Mouse (Mus musculus): Measurements from ENCODE around the gene Zg16. TPM values are rescaled to one million over a fixed set of nuclear protein-coding genes. Genes with fewer than 3 reads are reported as not detected.

Gene Zg16
- polyA plus RNA-seq, 1 experiment from 2014 or later: not detected

- WGBS: 59% methylated on average over 7 of the region's 7 CpGs
- H3K36me3 ChIP-seq (ENCODE audit: control insufficient read depth, insufficient read depth, low read length): no peaks in the 10 kb centered on the region
- no peak overlapping the region for H3K4me3 ChIP-seq (ENCODE audit: low read depth, low read length)
- H3K9me3 ChIP-seq (replicated peaks; ENCODE audit: control insufficient read depth, low read length, poor library complexity, severe bottlenecking): no peaks in the 10 kb centered on the region
- no peaks in the 10 kb centered on the region for H3K27me3 ChIP-seq (ENCODE audit: control insufficient read depth, insufficient read depth, low read depth, low read length)
- no peak for ATAC-seq
- peak overlapping the region; percentile 75; the same call in 1 of the 2 replicates for H3K27ac ChIP-seq (ENCODE audit: low read length)
- no peak overlapping the region for H3K9ac ChIP-seq (ENCODE audit: low read depth, low read length)
- peaks cover 11% of the 10 kb centered on the region; the same call in 1 of the 2 replicates for H3K4me1 ChIP-seq (ENCODE audit: control insufficient read depth, insufficient read depth, low read length)
- no peak overlapping the region for H3K4me2 ChIP-seq (ENCODE audit: low read length)
Measured at GRCm38 (mm10) chr7:127105551-127105950, 18.4 kb upstream of the Zg16 start.

DNA sequence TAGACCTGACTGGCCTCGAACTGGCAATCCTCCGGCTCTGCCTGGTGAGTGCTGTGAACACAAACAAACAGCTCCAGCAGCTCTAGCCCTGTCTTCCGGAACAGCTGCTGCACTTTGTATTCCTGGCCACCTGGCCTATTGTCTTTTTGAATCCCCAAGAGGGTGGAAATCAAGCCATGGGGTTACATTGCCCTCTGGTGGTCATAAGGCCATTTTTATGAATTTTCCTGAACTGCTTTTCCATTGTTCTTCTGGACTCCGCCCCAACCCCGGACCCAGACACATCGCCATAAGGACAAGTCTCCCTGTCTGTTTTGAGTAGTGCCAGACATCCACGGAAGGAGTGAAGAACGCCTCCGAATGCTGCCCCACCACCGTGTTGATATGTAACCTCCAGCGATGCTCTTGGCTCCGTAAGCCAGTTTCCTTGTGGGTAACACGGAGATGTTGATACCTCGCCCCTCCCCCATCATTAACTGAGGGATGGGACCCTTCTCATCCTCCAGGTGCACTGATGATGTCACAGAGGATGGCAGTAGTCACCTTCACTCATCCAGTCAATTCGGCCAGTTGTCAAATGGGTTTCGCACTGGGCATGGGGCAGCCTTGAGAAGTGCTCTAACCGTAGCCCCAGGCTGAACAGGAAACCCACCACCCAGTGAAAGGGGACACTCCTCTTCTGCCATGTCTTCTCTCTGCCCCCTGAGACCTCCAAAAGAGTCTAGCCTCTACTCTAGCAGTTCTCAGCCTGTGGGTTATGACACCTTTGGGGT lies 17.6 kb upstream of the Zg16 start:
- Histone ChIP-seq H3K27me3 (ENCODE audit: control insufficient read depth, insufficient read depth, low read depth, low read length) (no peaks in the 10 kb centered on the region), H3K4me3 (ENCODE audit: low read depth, low read length) (peak overlapping the region; percentile 21; the same call in 1 of the 2 replicates), H3K4me2 (ENCODE audit: low read length) (peak overlapping the region; percentile 50), H3K36me3 (ENCODE audit: control insufficient read depth, insufficient read depth, low read length) (no peaks in the 10 kb centered on the region), H3K9ac (ENCODE audit: low read depth, low read length) (peak overlapping the region; percentile 61; the same call in 1 of the 2 replicates), H3K9me3 (replicated peaks; ENCODE audit: control insufficient read depth, low read length, poor library complexity, severe bottlenecking) (no peaks in the 10 kb centered on the region), H3K4me1 (ENCODE audit: control insufficient read depth, insufficient read depth, low read length) (peaks cover 11% of the 10 kb centered on the region; the same call in 1 of the 2 replicates), H3K27ac (ENCODE audit: low read length) (peak overlapping the region; percentile 75)
- 16% methylated on average over 17 of the region's 17 CpGs for WGBS
- ATAC-seq: peak; percentile 82

- H3K27me3 ChIP-seq (ENCODE audit: control insufficient read depth, insufficient read depth, low read depth, low read length): no peaks in the 10 kb centered on the region
- no peak for ATAC-seq
- H3K36me3 ChIP-seq (ENCODE audit: control insufficient read depth, insufficient read depth, low read length): no peaks in the 10 kb centered on the region
- peak overlapping the region; percentile 75 for H3K27ac ChIP-seq (ENCODE audit: low read length)
- no peak overlapping the region; the same call in 1 of the 2 replicates for H3K9ac ChIP-seq (ENCODE audit: low read depth, low read length)
- 73% methylated on average over 6 of the region's 6 CpGs for WGBS
- H3K4me3 ChIP-seq (ENCODE audit: low read depth, low read length): no peak overlapping the region
- no peaks in the 10 kb centered on the region for H3K9me3 ChIP-seq (replicated peaks; ENCODE audit: control insufficient read depth, low read length, poor library complexity, severe bottlenecking)
- H3K4me2 ChIP-seq (ENCODE audit: low read length): no peak overlapping the region; the same call in 1 of the 2 replicates
- peaks cover 11% of the 10 kb centered on the region; the same call in 1 of the 2 replicates for H3K4me1 ChIP-seq (ENCODE audit: control insufficient read depth, insufficient read depth, low read length)
Measured at GRCm38 (mm10) chr7:127103960-127104359, 16.8 kb upstream of the Zg16 start.

DNA sequence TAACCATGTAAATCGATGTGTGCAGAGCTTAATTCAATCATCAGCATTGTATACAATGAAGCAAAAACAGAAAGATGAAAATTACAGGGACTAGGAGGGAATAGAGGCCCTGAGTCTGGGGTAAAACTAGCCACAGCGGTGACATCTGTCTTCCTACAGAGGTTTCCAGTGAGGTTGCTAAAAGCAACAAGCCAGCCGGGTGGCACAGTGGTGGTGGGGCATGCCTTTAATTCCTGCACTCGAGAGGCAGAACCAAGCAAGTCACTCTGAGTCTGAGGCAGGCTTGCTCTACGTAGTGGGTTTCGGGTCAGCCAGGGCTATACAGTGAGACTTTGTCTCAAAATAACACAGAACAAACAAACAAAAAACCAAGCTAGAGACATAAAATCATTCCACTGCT lies 15.0 kb upstream of the Zg16 start:
- Histone ChIP-seq H3K4me2 (ENCODE audit: low read length) (no peak overlapping the region), H3K9me3 (replicated peaks; ENCODE audit: control insufficient read depth, low read length, poor library complexity, severe bottlenecking) (no peaks in the 10 kb centered on the region), H3K4me1 (ENCODE audit: control insufficient read depth, insufficient read depth, low read length) (peaks cover 11% of the 10 kb centered on the region; the same call in 1 of the 2 replicates), H3K4me3 (ENCODE audit: low read depth, low read length) (no peak overlapping the region), H3K27ac (ENCODE audit: low read length) (no peak overlapping the region), H3K36me3 (ENCODE audit: control insufficient read depth, insufficient read depth, low read length) (no peaks in the 10 kb centered on the region), H3K27me3 (ENCODE audit: control insufficient read depth, insufficient read depth, low read depth, low read length) (no peaks in the 10 kb centered on the region), H3K9ac (ENCODE audit: low read depth, low read length) (no peak overlapping the region)
- no peak for ATAC-seq
- 76% methylated on average over 6 of the region's 6 CpGs for WGBS

GRCm38 (mm10) chr7:127101451-127102016 lies 14.4 kb upstream of the Zg16 start:
- 47% methylated on average over 2 of the region's 2 CpGs for WGBS
- no peaks in the 10 kb centered on the region for H3K36me3 ChIP-seq (ENCODE audit: control insufficient read depth, insufficient read depth, low read length)
- no peaks in the 10 kb centered on the region for H3K9me3 ChIP-seq (replicated peaks; ENCODE audit: control insufficient read depth, low read length, poor library complexity, severe bottlenecking)
- no peak for ATAC-seq
- peaks cover 11% of the 10 kb centered on the region; the same call in 1 of the 2 replicates for H3K4me1 ChIP-seq (ENCODE audit: control insufficient read depth, insufficient read depth, low read length)
- H3K9ac ChIP-seq (ENCODE audit: low read depth, low read length): no peak overlapping the region
- H3K4me2 ChIP-seq (ENCODE audit: low read length): no peak overlapping the region
- H3K4me3 ChIP-seq (ENCODE audit: low read depth, low read length): no peak overlapping the region
- H3K27ac ChIP-seq (ENCODE audit: low read length): no peak overlapping the region
- H3K27me3 ChIP-seq (ENCODE audit: control insufficient read depth, insufficient read depth, low read depth, low read length): no peaks in the 10 kb centered on the region

DNA sequence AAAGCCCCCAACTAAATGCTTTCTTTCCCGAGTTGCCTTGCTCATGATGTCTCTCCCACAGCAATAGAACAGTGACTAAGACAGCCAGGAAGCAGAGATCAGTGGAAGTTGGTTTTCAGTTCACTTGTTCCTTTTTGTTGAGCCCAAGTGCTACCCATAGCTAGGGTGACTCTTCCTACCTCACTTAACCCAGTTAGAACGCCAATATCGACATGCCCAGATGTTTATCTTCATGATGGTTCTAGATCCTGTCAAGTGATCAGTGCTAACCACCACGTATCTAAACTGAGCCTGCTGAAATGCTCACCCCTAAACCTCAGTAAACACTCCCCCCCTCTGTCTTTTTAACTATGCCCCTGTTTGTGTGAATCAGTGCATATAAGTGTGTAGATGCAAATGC lies 12.4 kb upstream of the Zg16 start:
- Histone ChIP-seq H3K4me3 (ENCODE audit: low read depth, low read length) (no peak overlapping the region), H3K27ac (ENCODE audit: low read length) (no peak overlapping the region), H3K9me3 (replicated peaks; ENCODE audit: control insufficient read depth, low read length, poor library complexity, severe bottlenecking) (no peaks in the 10 kb centered on the region), H3K27me3 (ENCODE audit: control insufficient read depth, insufficient read depth, low read depth, low read length) (no peaks in the 10 kb centered on the region), H3K4me2 (ENCODE audit: low read length) (no peak overlapping the region), H3K4me1 (ENCODE audit: control insufficient read depth, insufficient read depth, low read length) (peaks cover 6% of the 10 kb centered on the region; the same call in 1 of the 2 replicates), H3K9ac (ENCODE audit: low read depth, low read length) (no peak overlapping the region), H3K36me3 (ENCODE audit: control insufficient read depth, insufficient read depth, low read length) (no peaks in the 10 kb centered on the region)
- no peak for ATAC-seq
- 89% methylated on average over 4 of the region's 4 CpGs for WGBS

- WGBS: 92% methylated on average over 4 of the region's 4 CpGs
- Histone ChIP-seq H3K4me1 (ENCODE audit: control insufficient read depth, insufficient read depth, low read length) (peaks cover under 1% of the 10 kb centered on the region; the same call in 1 of the 2 replicates), H3K9ac (ENCODE audit: low read depth, low read length) (no peak overlapping the region), H3K4me3 (ENCODE audit: low read depth, low read length) (no peak overlapping the region), H3K27ac (ENCODE audit: low read length) (no peak overlapping the region), H3K4me2 (ENCODE audit: low read length) (no peak overlapping the region), H3K27me3 (ENCODE audit: control insufficient read depth, insufficient read depth, low read depth, low read length) (no peaks in the 10 kb centered on the region), H3K9me3 (replicated peaks; ENCODE audit: control insufficient read depth, low read length, poor library complexity, severe bottlenecking) (no peaks in the 10 kb centered on the region), H3K36me3 (ENCODE audit: control insufficient read depth, insufficient read depth, low read length) (no peaks in the 10 kb centered on the region)
- ATAC-seq: no peak
Measured at GRCm38 (mm10) chr7:127098950-127099349, 11.8 kb upstream of the Zg16 start.

DNA sequence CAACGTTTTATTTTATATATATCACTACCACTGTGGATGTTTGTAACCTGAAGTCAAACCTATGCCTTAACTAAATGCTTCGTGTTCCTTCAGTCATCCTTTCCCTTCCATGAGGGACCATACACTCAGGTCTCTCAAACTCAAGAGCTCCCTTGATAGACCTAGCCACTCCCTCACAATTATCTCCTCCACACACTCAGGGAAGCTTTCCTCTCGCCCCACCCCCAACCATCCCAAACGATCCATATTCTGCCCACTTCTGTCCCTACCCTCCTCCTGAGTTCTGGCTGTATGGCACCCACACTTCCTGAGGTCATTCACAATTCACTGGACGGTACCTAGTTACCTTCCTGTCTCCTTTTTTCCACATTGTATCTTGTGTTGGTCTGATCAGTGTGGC lies 11.4 kb upstream of the Zg16 start:
- Histone ChIP-seq H3K36me3 (ENCODE audit: control insufficient read depth, insufficient read depth, low read length) (no peaks in the 10 kb centered on the region), H3K9ac (ENCODE audit: low read depth, low read length) (no peak overlapping the region), H3K4me2 (ENCODE audit: low read length) (no peak overlapping the region), H3K4me3 (ENCODE audit: low read depth, low read length) (no peak overlapping the region), H3K9me3 (replicated peaks; ENCODE audit: control insufficient read depth, low read length, poor library complexity, severe bottlenecking) (no peaks in the 10 kb centered on the region), H3K27me3 (ENCODE audit: control insufficient read depth, insufficient read depth, low read depth, low read length) (no peaks in the 10 kb centered on the region), H3K4me1 (ENCODE audit: control insufficient read depth, insufficient read depth, low read length) (no peaks in the 10 kb centered on the region), H3K27ac (ENCODE audit: low read length) (no peak overlapping the region)
- no peak for ATAC-seq
- WGBS: 90% methylated on average over 5 of the region's 5 CpGs

DNA sequence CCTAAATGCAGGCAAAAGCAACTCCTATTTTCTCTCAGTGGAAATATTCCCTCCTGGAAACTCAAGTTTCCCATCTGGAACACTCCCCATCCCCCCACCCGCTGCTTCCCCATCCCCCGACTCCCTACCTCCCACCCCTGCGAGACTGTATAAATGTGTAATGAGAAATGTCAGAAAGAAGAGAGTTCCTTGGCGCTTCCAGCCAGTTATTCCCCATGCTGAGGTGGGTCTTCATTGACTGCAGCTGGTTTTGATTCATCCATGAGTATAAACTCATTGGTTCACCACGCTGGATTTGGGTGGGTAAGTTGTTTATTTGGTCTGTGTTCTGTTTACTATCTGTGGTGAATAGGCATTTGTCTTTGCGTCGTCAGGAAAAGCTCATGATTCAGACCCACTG lies 9.3 kb upstream of the Zg16 start:
- H3K4me1 ChIP-seq (ENCODE audit: control insufficient read depth, insufficient read depth, low read length): no peaks in the 10 kb centered on the region
- no peak overlapping the region for H3K27ac ChIP-seq (ENCODE audit: low read length)
- no peak overlapping the region for H3K9ac ChIP-seq (ENCODE audit: low read depth, low read length)
- no peak for ATAC-seq
- H3K9me3 ChIP-seq (replicated peaks; ENCODE audit: control insufficient read depth, low read length, poor library complexity, severe bottlenecking): no peaks in the 10 kb centered on the region
- 73% methylated on average over 7 of the region's 7 CpGs for WGBS
- no peaks in the 10 kb centered on the region for H3K27me3 ChIP-seq (ENCODE audit: control insufficient read depth, insufficient read depth, low read depth, low read length)
- no peak overlapping the region for H3K4me2 ChIP-seq (ENCODE audit: low read length)
- H3K4me3 ChIP-seq (ENCODE audit: low read depth, low read length): no peak overlapping the region
- no peaks in the 10 kb centered on the region for H3K36me3 ChIP-seq (ENCODE audit: control insufficient read depth, insufficient read depth, low read length)

Data from midbrain, embryonic 16.5 days (tissue).